Mouse (Mus musculus) urinary bladder, postnatal 10 days (tissue): Measurements from ENCODE around the gene Zfp982.
"Not testable (repeated sequence)": the region's sequence is repeated elsewhere in the genome, so short reads cannot be mapped to it uniquely, and the experiment has no call there.

ENCODE experiments used
- DNase-seq: peaks from one replicate; pipeline ENCODE4 v3.0.0; 2022; ENCODE audit warnings: low spot score

Gene Zfp982

DNA sequence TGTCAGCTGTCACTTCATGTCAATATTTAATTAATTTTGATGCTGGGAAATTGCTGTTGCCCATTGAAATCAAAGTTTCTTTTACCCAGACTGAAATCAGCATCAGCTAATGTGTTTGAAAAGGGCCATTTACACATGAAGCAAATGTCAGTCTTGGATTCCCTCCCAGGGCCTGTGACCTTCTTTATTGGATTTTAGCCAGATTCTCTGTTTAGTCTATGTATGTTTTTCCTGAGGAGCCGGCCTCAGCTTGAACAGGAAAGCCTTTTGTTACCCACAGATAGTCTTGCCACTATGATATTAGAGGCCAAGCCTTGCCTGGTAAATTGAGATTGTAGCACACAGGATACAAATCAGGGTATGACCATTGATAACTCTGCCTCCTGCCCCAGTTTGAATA is 66.9 kb downstream of the Zfp982 start:
- DNase-seq = not testable (repeated sequence)
